Mouse (Mus musculus): Measurements from ENCODE around the gene C1qtnf12. TPM values are rescaled to one million over a fixed set of nuclear protein-coding genes. Genes with fewer than 3 reads are reported as not detected.

The C1qtnf12 gene
- polyA plus RNA-seq, 1 experiment from 2014 or later, result 26.9 TPM

DNA sequence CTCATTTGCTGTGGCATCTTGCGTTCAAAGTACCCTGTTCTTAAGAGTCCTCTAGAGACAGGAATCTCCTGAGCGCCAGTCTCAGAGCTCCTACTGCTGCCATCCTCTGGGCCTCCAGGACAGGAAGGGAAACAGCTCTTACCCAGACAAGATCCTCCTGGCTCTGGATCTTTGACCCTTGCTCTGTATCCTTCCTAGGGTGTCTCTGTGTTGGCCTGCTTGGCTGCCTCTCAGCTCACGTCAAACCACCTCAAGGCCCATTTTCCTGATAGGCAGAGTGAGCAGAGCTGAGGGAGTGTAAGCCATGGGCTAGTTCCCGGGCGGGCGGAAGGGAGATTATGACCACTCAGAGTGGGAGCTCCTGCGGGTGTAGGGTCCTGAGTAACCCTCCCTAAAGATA lies 988 bp downstream of the C1qtnf12 start:
- no peak for ATAC-seq (replicated peaks; ENCODE audit: insufficient number of reproducible peaks, low FRiP score, low TSS enrichment)
- H3K27me3 ChIP-seq (ENCODE audit: control insufficient read depth, insufficient read depth, low read length), result no peaks in the 10 kb centered on the region
- H3K9me3 ChIP-seq (replicated peaks; ENCODE audit: control insufficient read depth, low read length), result no peaks in the 10 kb centered on the region
- peak overlapping the region; percentile 58 for H3K4me3 ChIP-seq (ENCODE audit: low read depth, low read length)
- peak overlapping the region; percentile 99 for H3K4me2 ChIP-seq
- 38% methylated on average over 7 of the region's 7 CpGs for WGBS (ENCODE audit: insufficient replicate concordance)
- peak overlapping the region; percentile 78; the same call in 1 of the 2 replicates for H3K9ac ChIP-seq (ENCODE audit: low read depth, low read length)
- no peak overlapping the region for H3K27ac ChIP-seq (ENCODE audit: low read depth, low read length)
- peaks cover 17% of the 10 kb centered on the region for H3K4me1 ChIP-seq (ENCODE audit: control insufficient read depth, insufficient read depth, low read length)
- H3K36me3 ChIP-seq (ENCODE audit: control insufficient read depth, insufficient read depth, low read length), result peaks cover 6% of the 10 kb centered on the region

- Histone ChIP-seq H3K27ac (ENCODE audit: low read depth, low read length) (no peak overlapping the region), H3K9me3 (replicated peaks; ENCODE audit: control insufficient read depth, low read length) (no peaks in the 10 kb centered on the region), H3K9ac (ENCODE audit: low read depth, low read length) (no peak overlapping the region), H3K4me1 (ENCODE audit: control insufficient read depth, insufficient read depth, low read length) (peaks cover 17% of the 10 kb centered on the region), H3K27me3 (ENCODE audit: control insufficient read depth, insufficient read depth, low read length) (no peaks in the 10 kb centered on the region), H3K36me3 (ENCODE audit: control insufficient read depth, insufficient read depth, low read length) (no peaks in the 10 kb centered on the region; the same call in 1 of the 2 replicates), H3K4me2 (no peak overlapping the region), H3K4me3 (ENCODE audit: low read depth, low read length) (no peak overlapping the region)
- WGBS (ENCODE audit: insufficient replicate concordance), result 85% methylated on average over 11 of the region's 11 CpGs
- no peak for ATAC-seq (replicated peaks; ENCODE audit: insufficient number of reproducible peaks, low FRiP score, low TSS enrichment)
These were observed 2.3 kb downstream of the C1qtnf12 start for GRCm38 (mm10) chr4:155964396-155964795.

DNA sequence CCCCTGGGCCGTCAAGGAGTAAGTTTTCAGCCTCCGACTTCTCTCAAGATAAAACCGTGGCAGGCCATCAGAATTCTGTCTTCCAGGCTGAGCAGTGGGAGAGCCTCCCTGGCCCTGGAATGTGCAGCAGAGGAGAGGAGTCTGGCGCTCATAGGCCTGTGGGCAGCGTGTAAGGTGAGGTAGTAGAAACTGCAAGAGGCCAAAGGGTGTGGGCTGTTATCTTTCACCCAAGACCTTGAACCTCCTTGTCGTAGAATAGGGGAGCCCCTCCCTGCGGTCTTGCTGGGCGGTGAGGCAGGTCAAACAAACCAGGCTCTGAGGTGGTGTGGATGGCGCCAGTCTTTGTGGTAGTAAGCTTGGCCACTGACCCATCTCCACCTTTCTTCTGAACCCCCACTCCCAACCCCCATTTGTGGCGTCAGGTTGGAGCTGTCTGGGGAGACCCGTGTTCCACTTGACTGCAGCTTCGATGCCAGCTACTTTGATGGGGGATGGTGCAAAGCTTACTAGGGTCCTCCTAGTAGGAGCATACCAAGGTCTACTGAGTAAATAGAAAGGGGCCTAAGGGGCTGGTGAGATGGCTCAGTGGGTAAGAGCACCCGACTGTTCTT lies 7.0 kb downstream of the C1qtnf12 start:
- no peaks in the 10 kb centered on the region; the same call in 1 of the 2 replicates for H3K36me3 ChIP-seq (ENCODE audit: control insufficient read depth, insufficient read depth, low read length)
- no peaks in the 10 kb centered on the region for H3K4me1 ChIP-seq (ENCODE audit: control insufficient read depth, insufficient read depth, low read length)
- no peaks in the 10 kb centered on the region for H3K9me3 ChIP-seq (replicated peaks; ENCODE audit: control insufficient read depth, low read length)
- WGBS (ENCODE audit: insufficient replicate concordance), result 66% methylated on average over 13 of the region's 13 CpGs
- H3K27ac ChIP-seq (ENCODE audit: low read depth, low read length), result no peak overlapping the region
- 0 out of 2 replicates have a peak overlapping the region, but pooled peaks have one; percentile 16 for H3K9ac ChIP-seq (ENCODE audit: low read depth, low read length)
- H3K27me3 ChIP-seq (ENCODE audit: control insufficient read depth, insufficient read depth, low read length), result no peaks in the 10 kb centered on the region
- ATAC-seq (replicated peaks; ENCODE audit: insufficient number of reproducible peaks, low FRiP score, low TSS enrichment), result no peak; the same call in 1 of the 2 replicates
- H3K4me2 ChIP-seq, result no peak overlapping the region
- H3K4me3 ChIP-seq (ENCODE audit: low read depth, low read length), result no peak overlapping the region

DNA sequence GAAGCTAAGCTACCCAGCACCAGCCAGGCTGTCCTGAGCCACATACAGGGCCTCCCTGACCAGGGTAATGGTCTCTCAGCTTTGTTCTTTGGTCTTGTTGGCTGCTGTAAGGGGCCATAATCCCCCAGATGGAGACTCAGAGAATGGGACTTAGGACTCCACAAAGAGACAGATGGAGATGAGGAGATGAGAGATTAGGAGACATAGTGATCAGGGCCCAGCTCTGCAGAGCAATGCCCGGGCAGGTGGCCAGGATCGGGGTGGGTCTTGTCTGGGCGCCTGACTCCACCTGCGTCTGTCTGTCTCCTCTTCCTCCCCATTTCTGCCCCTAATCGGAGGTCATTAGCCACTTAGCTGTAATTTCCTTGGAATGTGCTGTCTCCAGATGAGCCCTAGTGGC lies 8.2 kb downstream of the C1qtnf12 start:
- Histone ChIP-seq H3K9me3 (replicated peaks; ENCODE audit: control insufficient read depth, low read length) (no peaks in the 10 kb centered on the region), H3K4me3 (ENCODE audit: low read depth, low read length) (no peak overlapping the region), H3K9ac (ENCODE audit: low read depth, low read length) (no peak overlapping the region), H3K36me3 (ENCODE audit: control insufficient read depth, insufficient read depth, low read length) (no peaks in the 10 kb centered on the region; the same call in 1 of the 2 replicates), H3K4me1 (ENCODE audit: control insufficient read depth, insufficient read depth, low read length) (no peaks in the 10 kb centered on the region), H3K27me3 (ENCODE audit: control insufficient read depth, insufficient read depth, low read length) (no peaks in the 10 kb centered on the region), H3K27ac (ENCODE audit: low read depth, low read length) (no peak overlapping the region), H3K4me2 (no peak overlapping the region)
- WGBS (ENCODE audit: insufficient replicate concordance), result 78% methylated on average over 5 of the region's 5 CpGs
- no peak for ATAC-seq (replicated peaks; ENCODE audit: insufficient number of reproducible peaks, low FRiP score, low TSS enrichment)

- no peak overlapping the region for H3K27ac ChIP-seq (ENCODE audit: low read depth, low read length)
- H3K27me3 ChIP-seq (ENCODE audit: control insufficient read depth, insufficient read depth, low read length), result no peaks in the 10 kb centered on the region
- ATAC-seq (replicated peaks; ENCODE audit: insufficient number of reproducible peaks, low FRiP score, low TSS enrichment), result no peak
- H3K4me3 ChIP-seq (ENCODE audit: low read depth, low read length), result no peak overlapping the region
- 78% methylated on average over 6 of the region's 6 CpGs for WGBS (ENCODE audit: insufficient replicate concordance)
- H3K9me3 ChIP-seq (replicated peaks; ENCODE audit: control insufficient read depth, low read length), result no peaks in the 10 kb centered on the region
- no peaks in the 10 kb centered on the region for H3K36me3 ChIP-seq (ENCODE audit: control insufficient read depth, insufficient read depth, low read length)
- no peaks in the 10 kb centered on the region for H3K4me1 ChIP-seq (ENCODE audit: control insufficient read depth, insufficient read depth, low read length)
- no peak overlapping the region for H3K9ac ChIP-seq (ENCODE audit: low read depth, low read length)
- H3K4me2 ChIP-seq, result no peak overlapping the region
These were observed 10.5 kb downstream of the C1qtnf12 start for GRCm38 (mm10) chr4:155972651-155973050.

DNA sequence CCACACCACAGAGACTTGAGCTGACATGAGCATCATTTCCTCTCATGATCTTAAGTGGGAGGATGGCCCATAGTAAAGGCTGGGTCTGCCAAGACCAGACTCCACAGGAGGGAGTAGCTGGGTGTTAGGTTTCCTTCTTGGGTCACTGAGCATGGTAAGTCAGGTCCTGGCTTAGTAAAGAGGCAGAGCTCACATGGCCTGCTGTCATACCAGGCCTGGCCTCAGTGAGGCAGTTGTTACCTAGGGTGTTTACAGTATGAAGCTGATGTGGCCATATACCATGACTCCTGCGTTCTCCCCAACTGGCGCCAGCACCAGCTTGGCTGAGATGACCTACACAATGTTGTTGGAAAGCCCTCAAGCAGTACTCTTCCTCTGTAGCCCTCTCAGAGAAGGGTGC lies 11.1 kb downstream of the C1qtnf12 start:
- no peaks in the 10 kb centered on the region for H3K4me1 ChIP-seq (ENCODE audit: control insufficient read depth, insufficient read depth, low read length)
- no peaks in the 10 kb centered on the region for H3K27me3 ChIP-seq (ENCODE audit: control insufficient read depth, insufficient read depth, low read length)
- 76% methylated on average over 2 of the region's 2 CpGs for WGBS (ENCODE audit: insufficient replicate concordance)
- H3K27ac ChIP-seq (ENCODE audit: low read depth, low read length), result no peak overlapping the region
- no peaks in the 10 kb centered on the region for H3K36me3 ChIP-seq (ENCODE audit: control insufficient read depth, insufficient read depth, low read length)
- no peak overlapping the region for H3K4me2 ChIP-seq
- H3K9ac ChIP-seq (ENCODE audit: low read depth, low read length), result no peak overlapping the region
- H3K4me3 ChIP-seq (ENCODE audit: low read depth, low read length), result no peak overlapping the region
- ATAC-seq (replicated peaks; ENCODE audit: insufficient number of reproducible peaks, low FRiP score, low TSS enrichment), result no peak
- no peaks in the 10 kb centered on the region for H3K9me3 ChIP-seq (replicated peaks; ENCODE audit: control insufficient read depth, low read length)

DNA sequence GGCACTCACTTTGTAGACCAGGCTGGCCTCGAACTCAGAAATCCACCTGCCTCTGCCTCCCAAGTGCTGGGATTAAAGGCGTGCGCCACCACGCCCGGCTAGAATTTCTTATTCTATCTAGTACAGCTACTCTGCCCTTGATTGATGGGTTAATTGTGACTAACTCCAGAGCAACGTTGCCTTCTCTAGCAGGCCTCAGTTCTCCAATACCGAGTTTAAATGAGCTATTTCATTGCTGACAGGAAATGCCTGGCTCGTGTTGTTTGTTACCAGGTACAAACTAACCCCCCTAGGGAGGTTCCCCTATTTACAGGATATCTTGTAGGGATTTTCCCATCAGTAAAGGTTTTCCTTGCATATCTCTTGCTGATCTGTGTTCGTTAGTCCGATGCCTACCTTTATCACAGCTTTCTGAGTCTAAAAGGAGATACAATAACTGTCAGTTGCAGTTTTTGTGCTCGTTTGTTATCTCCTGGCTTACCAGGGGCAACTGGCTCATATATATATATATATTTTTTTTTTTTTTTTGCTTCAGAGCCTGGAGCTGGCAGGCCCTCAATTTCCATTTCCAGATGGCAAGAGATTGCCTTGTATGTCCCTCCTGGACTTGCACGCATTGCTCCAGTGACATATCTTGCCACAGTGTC lies 19.4 kb downstream of the C1qtnf12 start:
- no peak overlapping the region for H3K27ac ChIP-seq (ENCODE audit: low read depth, low read length)
- no peaks in the 10 kb centered on the region for H3K36me3 ChIP-seq (ENCODE audit: control insufficient read depth, insufficient read depth, low read length)
- H3K4me2 ChIP-seq, result no peak overlapping the region
- H3K9ac ChIP-seq (ENCODE audit: low read depth, low read length), result no peak overlapping the region
- no peak overlapping the region for H3K4me3 ChIP-seq (ENCODE audit: low read depth, low read length)
- H3K27me3 ChIP-seq (ENCODE audit: control insufficient read depth, insufficient read depth, low read length), result no peaks in the 10 kb centered on the region
- no peak for ATAC-seq (replicated peaks; ENCODE audit: insufficient number of reproducible peaks, low FRiP score, low TSS enrichment)
- no peaks in the 10 kb centered on the region for H3K4me1 ChIP-seq (ENCODE audit: control insufficient read depth, insufficient read depth, low read length)
- 71% methylated on average over 12 of the region's 12 CpGs for WGBS (ENCODE audit: insufficient replicate concordance)
- H3K9me3 ChIP-seq (replicated peaks; ENCODE audit: control insufficient read depth, low read length), result no peaks in the 10 kb centered on the region

GRCm38 (mm10) chr4:155983788-155984187 lies 21.7 kb downstream of the C1qtnf12 start:
- no peak overlapping the region for H3K9ac ChIP-seq (ENCODE audit: low read depth, low read length)
- ATAC-seq (replicated peaks; ENCODE audit: insufficient number of reproducible peaks, low FRiP score, low TSS enrichment), result no peak
- 19% methylated on average over 2 of the region's 2 CpGs for WGBS (ENCODE audit: insufficient replicate concordance)
- no peaks in the 10 kb centered on the region for H3K27me3 ChIP-seq (ENCODE audit: control insufficient read depth, insufficient read depth, low read length)
- H3K4me3 ChIP-seq (ENCODE audit: low read depth, low read length), result no peak overlapping the region
- H3K4me2 ChIP-seq, result no peak overlapping the region
- H3K27ac ChIP-seq (ENCODE audit: low read depth, low read length), result no peak overlapping the region
- no peaks in the 10 kb centered on the region for H3K36me3 ChIP-seq (ENCODE audit: control insufficient read depth, insufficient read depth, low read length)
- no peaks in the 10 kb centered on the region for H3K9me3 ChIP-seq (replicated peaks; ENCODE audit: control insufficient read depth, low read length)
- H3K4me1 ChIP-seq (ENCODE audit: control insufficient read depth, insufficient read depth, low read length), result no peaks in the 10 kb centered on the region

Measured in heart, embryonic 11.5 days (tissue).